Comparison of ENCODE assay signal across 9 mouse cellular contexts in the genomic region with DNA sequence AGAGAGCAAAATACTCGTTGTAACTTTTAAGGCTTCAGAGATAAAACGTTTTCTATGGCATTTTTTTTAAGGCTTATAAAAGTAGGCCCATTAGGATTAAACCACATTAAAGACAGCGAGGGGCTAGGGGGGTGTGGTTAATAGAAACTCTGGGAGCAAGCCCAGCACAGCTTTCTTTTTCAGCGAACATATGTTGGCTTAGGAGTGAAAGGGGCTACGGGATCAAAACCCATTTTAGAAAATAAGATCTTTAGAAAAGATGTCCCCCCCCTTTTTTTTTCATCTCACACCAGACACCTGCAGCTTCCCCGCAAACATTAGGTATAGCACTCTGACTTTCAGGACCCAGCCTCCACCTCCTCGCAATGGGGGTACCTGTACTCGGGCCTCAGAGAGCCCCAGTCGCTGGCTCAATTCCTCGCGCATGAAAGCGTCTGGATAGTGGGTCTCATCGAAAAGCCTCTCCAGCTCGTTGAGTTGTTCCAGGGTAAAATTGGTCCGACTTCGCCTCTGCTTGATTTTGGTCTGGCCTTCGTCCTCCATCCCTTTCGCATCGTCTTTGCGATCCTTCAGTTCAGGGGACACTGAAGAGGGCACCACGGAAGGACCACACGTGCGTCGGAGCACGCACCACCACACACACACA. TPM values are rescaled to one million over a fixed set of nuclear protein-coding genes. Genes with fewer than 3 reads are reported as not detected.
A peak's percentile ranks its signal among the peaks of the same experiment; 100 is the strongest.
DNase-seq lines count a peak whose midpoint lies in the region; ATAC-seq lines count a peak whose summit lies in the region.
"Had no signal": no experiment of that assay in that cellular context is flagged by ENCODE, and none has a peak within 500 bp of the region (broad histone marks: within the 10 kb centered on the region; RNA-seq: fewer than 3 reads in every experiment).

No protein-coding gene starts in this region.

- peaks cover 89% of the 10 kb centered on the region for H3K27me3 ChIP-seq in kidney, embryonic 16.5 days (ENCODE audit: insufficient read depth, low read length)
- peaks cover 22% of the 10 kb centered on the region for H3K27me3 ChIP-seq in embryonic facial prominence, embryonic 11.5 days (ENCODE audit: control insufficient read depth, insufficient read depth, low read length)
- peaks cover 57% of the 10 kb centered on the region for H3K27me3 ChIP-seq in limb, embryonic 12.5 days
- peaks cover 86% of the 10 kb centered on the region for H3K27me3 ChIP-seq in kidney, embryonic 14.5 days (ENCODE audit: control insufficient read depth, insufficient read depth, low read length)

- no peaks in the 10 kb centered on the region for H3K36me3 ChIP-seq in kidney, embryonic 16.5 days (ENCODE audit: insufficient read depth, low read length)
- no peaks in the 10 kb centered on the region for H3K36me3 ChIP-seq in embryonic facial prominence, embryonic 11.5 days (replicated peaks; ENCODE audit: control insufficient read depth, insufficient read depth, low read depth, low read length)
- peaks cover 16% of the 10 kb centered on the region for H3K36me3 ChIP-seq in limb, embryonic 12.5 days
- H3K36me3 ChIP-seq in kidney, embryonic 14.5 days (ENCODE audit: control insufficient read depth, insufficient read depth, low read length), result no peaks in the 10 kb centered on the region
- H3K36me3 ChIP-seq: stomach, embryonic 15.5 days had no signal

- H3K4me2 ChIP-seq in kidney, embryonic 16.5 days (replicated peaks; ENCODE audit: low read depth, low read length), result no peak overlapping the region
- no peak overlapping the region for H3K4me2 ChIP-seq in embryonic facial prominence, embryonic 11.5 days (ENCODE audit: low read depth, low read length)
- H3K4me2 ChIP-seq in limb, embryonic 12.5 days, result peak overlapping the region; percentile 76
- no peak overlapping the region for H3K4me2 ChIP-seq in kidney, embryonic 14.5 days (replicated peaks; ENCODE audit: low read depth, low read length)
- H3K4me2 ChIP-seq: stomach, embryonic 15.5 days had no signal

- no peak overlapping the region for H3K9ac ChIP-seq in kidney, embryonic 16.5 days (replicated peaks; ENCODE audit: low read length)
- H3K9ac ChIP-seq in embryonic facial prominence, embryonic 11.5 days (replicated peaks; ENCODE audit: low read length), result peak overlapping the region; percentile 26
- H3K9ac ChIP-seq in limb, embryonic 12.5 days (replicated peaks), result peak overlapping the region; percentile 97
- no peak overlapping the region for H3K9ac ChIP-seq in kidney, embryonic 14.5 days (ENCODE audit: low read depth, low read length)
- H3K9ac ChIP-seq: stomach, embryonic 15.5 days had no signal

- no peak overlapping the region for H3K4me3 ChIP-seq in kidney, embryonic 16.5 days (ENCODE audit: low read length)
- peak overlapping the region; percentile 22; the same call in 1 of the 2 replicates for H3K4me3 ChIP-seq in embryonic facial prominence, embryonic 11.5 days (ENCODE audit: low read depth, low read length)
- H3K4me3 ChIP-seq in limb, embryonic 12.5 days (replicated peaks), result peak overlapping the region; percentile 73
- H3K4me3 ChIP-seq in kidney, embryonic 14.5 days (ENCODE audit: low read length), result no peak overlapping the region
- H3K4me3 ChIP-seq: stomach, embryonic 15.5 days had no signal

- H3K4me1 ChIP-seq in kidney, embryonic 16.5 days (ENCODE audit: insufficient read depth, low read length), result peaks cover 21% of the 10 kb centered on the region
- no peaks in the 10 kb centered on the region; the same call in 1 of the 2 replicates for H3K4me1 ChIP-seq in embryonic facial prominence, embryonic 11.5 days (ENCODE audit: control insufficient read depth, insufficient read depth, low read length)
- peaks cover 29% of the 10 kb centered on the region for H3K4me1 ChIP-seq in limb, embryonic 12.5 days (replicated peaks)
- 0 out of 2 replicates have a peak, but pooled peaks cover 4% of the 10 kb centered on the region for H3K4me1 ChIP-seq in kidney, embryonic 14.5 days (ENCODE audit: control insufficient read depth, insufficient read depth, low read length)

- no peak overlapping the region for H3K27ac ChIP-seq in kidney, embryonic 16.5 days (ENCODE audit: low read length)
- no peak overlapping the region for H3K27ac ChIP-seq in embryonic facial prominence, embryonic 11.5 days (replicated peaks; ENCODE audit: low read depth, low read length)
- peak overlapping the region; percentile 99 for H3K27ac ChIP-seq in limb, embryonic 12.5 days
- no peak overlapping the region for H3K27ac ChIP-seq in kidney, embryonic 14.5 days (ENCODE audit: low read depth, low read length)
- H3K27ac ChIP-seq: stomach, embryonic 15.5 days had no signal

- ATAC-seq in kidney, embryonic 16.5 days (ENCODE audit: low FRiP score, low TSS enrichment), result no peak
- ATAC-seq in embryonic facial prominence, embryonic 11.5 days (replicated peaks; ENCODE audit: insufficient number of reproducible peaks, low FRiP score, low TSS enrichment, low read depth), result no peak
- no peak for ATAC-seq in limb, embryonic 12.5 days (ENCODE audit: insufficient number of reproducible peaks, insufficient read depth, low FRiP score, low TSS enrichment, low read depth)
- ATAC-seq in kidney, embryonic 14.5 days (ENCODE audit: low FRiP score, low TSS enrichment), result no peak

- no peaks in the 10 kb centered on the region for H3K9me3 ChIP-seq in kidney, embryonic 16.5 days (ENCODE audit: low read length)
- H3K9me3 ChIP-seq in embryonic facial prominence, embryonic 11.5 days (replicated peaks; ENCODE audit: control insufficient read depth, low read length), result no peaks in the 10 kb centered on the region
- no peaks in the 10 kb centered on the region for H3K9me3 ChIP-seq in limb, embryonic 12.5 days
- no peaks in the 10 kb centered on the region for H3K9me3 ChIP-seq in kidney, embryonic 14.5 days (ENCODE audit: control insufficient read depth, low read length)
- H3K9me3 ChIP-seq: stomach, embryonic 15.5 days had no signal

- WGBS in kidney, embryonic 16.5 days, result 2% methylated on average over 25 of the region's 25 CpGs
- WGBS in embryonic facial prominence, embryonic 11.5 days, result 1% methylated on average over 25 of the region's 25 CpGs
- whole genome bisulfite sequencing in limb, embryonic 12.5 days, result under 1% methylated on average over 25 of the region's 25 CpGs
- WGBS in kidney, embryonic 14.5 days, result 1% methylated on average over 25 of the region's 25 CpGs

- DNase-seq in kidney, postnatal 10 days, result peak; percentile 9
- no peak for DNase-seq in embryonic facial prominence, embryonic 11.5 days (ENCODE audit: low spot score)
- DNase-seq in retina, postnatal 1 day, result peak; percentile 38
- no peak for DNase-seq in cerebellum, adult 11-12 months

RNA-seq across cellular contexts. Expression of a gene that starts 3.3 kb away (rescaled TPM):
- 28.3 and 28.9 TPM in 2 replicates for polyA plus RNA-seq in kidney, embryonic 16.5 days (2015; fragmentation: Nextera tagmentation; extraction: Ambion mirVana)
- polyA plus RNA-seq in embryonic facial prominence, embryonic 11.5 days (2014; fragmentation: Nextera tagmentation; extraction: Ambion mirVana), result 52.5 and 54.8 TPM in 2 replicates
- 47.4 and 49.5 TPM in 2 replicates for polyA plus RNA-seq in limb, embryonic 12.5 days (2016; fragmentation: Nextera tagmentation; extraction: Ambion mirVana)
- 38.5 and 43.8 TPM in 2 replicates for polyA plus RNA-seq in kidney, embryonic 14.5 days (2014; fragmentation: Nextera tagmentation; extraction: Ambion mirVana)

RNA-seq across cellular contexts. Expression of a gene that starts 3.6 kb away (rescaled TPM):
- 0.22 and 0.48 TPM in 2 replicates for polyA plus RNA-seq in kidney, embryonic 16.5 days (2015; fragmentation: Nextera tagmentation; extraction: Ambion mirVana)
- polyA plus RNA-seq in embryonic facial prominence, embryonic 11.5 days (2014; fragmentation: Nextera tagmentation; extraction: Ambion mirVana), result 19.3 and 20.7 TPM in 2 replicates
- polyA plus RNA-seq in limb, embryonic 12.5 days (2016; fragmentation: Nextera tagmentation; extraction: Ambion mirVana), result 98.3 and 107 TPM in 2 replicates
- 0.16 TPM in 1 of 2 replicates, not detected in the other for polyA plus RNA-seq in kidney, embryonic 14.5 days (2014; fragmentation: Nextera tagmentation; extraction: Ambion mirVana)
- polyA plus RNA-seq: liver, adult 2 months had no signal

Comparison
In these comparisons a context has a peak if more than half of its experiments do, and no peak if none do; other contexts are left out.
1. DNase-seq: peak in kidney, postnatal 10 days (single experiment) and retina, postnatal 1 day (single experiment); none in embryonic facial prominence, embryonic 11.5 days (single experiment) and cerebellum, adult 11-12 months (single experiment).
2. H3K4me3 ChIP-seq: peak in embryonic facial prominence, embryonic 11.5 days (single experiment) and limb, embryonic 12.5 days (single experiment); none in kidney, embryonic 16.5 days (single experiment) and kidney, embryonic 14.5 days (single experiment).
3. H3K9ac ChIP-seq: peak in embryonic facial prominence, embryonic 11.5 days (single experiment) and limb, embryonic 12.5 days (single experiment); none in kidney, embryonic 16.5 days (single experiment) and kidney, embryonic 14.5 days (single experiment).
4. RNA of a gene that starts 3.6 kb away (polyA plus RNA-seq): 98.3 to 107 TPM in limb, embryonic 12.5 days and 19.3 to 20.7 TPM in embryonic facial prominence, embryonic 11.5 days; 0.22 to 0.48 TPM in kidney, embryonic 16.5 days and 0.16 TPM in kidney, embryonic 14.5 days; every median in the first group is over 10 times any median in the second.